Mouse (Mus musculus) ovary, postnatal 36 days (tissue): ENCODE data around the gene Camta2.

Experiments used
- DNase-seq: peaks from one replicate; pipeline ENCODE4 v3.0.0; 2022; ENCODE audit warnings: low spot score, mixed read lengths

Camta2 gene

GRCm38 (mm10) chr11:70693504-70693903 is 5.6 kb upstream of the Camta2 start:
- no peak for DNase-seq

GRCm38 (mm10) chr11:70689578-70689977 is 1.7 kb upstream of the Camta2 start:
- no peak for DNase-seq

GRCm38 (mm10) chr11:70688372-70688771 is 467 bp upstream of the Camta2 start:
- DNase-seq, result no peak

- peak; percentile 35 for DNase-seq
These were observed 871 bp downstream of the Camta2 start for GRCm38 (mm10) chr11:70686901-70687566.

GRCm38 (mm10) chr11:70683640-70684039 is 4.3 kb downstream of the Camta2 start:
- no peak for DNase-seq

- DNase-seq, result no peak
These were observed 5.9 kb downstream of the Camta2 start for GRCm38 (mm10) chr11:70681897-70682581.

- no peak for DNase-seq
These were observed 6.7 kb downstream of the Camta2 start for GRCm38 (mm10) chr11:70681170-70681569.

GRCm38 (mm10) chr11:70679894-70680293 is 8.0 kb downstream of the Camta2 start:
- DNase-seq, result no peak

GRCm38 (mm10) chr11:70679361-70679760 is 8.5 kb downstream of the Camta2 start:
- no peak for DNase-seq

GRCm38 (mm10) chr11:70678576-70678975 is 9.3 kb downstream of the Camta2 start:
- DNase-seq, result no peak

- no peak for DNase-seq
These were observed 9.8 kb downstream of the Camta2 start for GRCm38 (mm10) chr11:70678092-70678491.

- DNase-seq, result no peak
These were observed 13.4 kb downstream of the Camta2 start for GRCm38 (mm10) chr11:70674501-70674900.

- DNase-seq, result no peak
These were observed 13.9 kb downstream of the Camta2 start for GRCm38 (mm10) chr11:70674014-70674413.

- no peak for DNase-seq
These were observed 16.4 kb downstream of the Camta2 start for GRCm38 (mm10) chr11:70671333-70672047.

GRCm38 (mm10) chr11:70670483-70670882 is 17.4 kb downstream of the Camta2 start:
- no peak for DNase-seq

GRCm38 (mm10) chr11:70669582-70670345 is 18.1 kb downstream of the Camta2 start:
- DNase-seq, result peak; percentile 80

GRCm38 (mm10) chr11:70668771-70669505 is 19.0 kb downstream of the Camta2 start, which contains the start of gene Spag7:
Spag7 (minus strand) TSS chr11:70669416.
- peak; percentile 92 for DNase-seq

GRCm38 (mm10) chr11:70668335-70668770 is 19.6 kb downstream of the Camta2 start:
- peak; percentile 70 for DNase-seq

GRCm38 (mm10) chr11:70667271-70668150 is 20.4 kb downstream of the Camta2 start:
- no peak for DNase-seq

GRCm38 (mm10) chr11:70666687-70667086 is 21.2 kb downstream of the Camta2 start:
- no peak for DNase-seq
